Comparison of ENCODE assay signal across 14 mouse cellular contexts in the genomic region with DNA sequence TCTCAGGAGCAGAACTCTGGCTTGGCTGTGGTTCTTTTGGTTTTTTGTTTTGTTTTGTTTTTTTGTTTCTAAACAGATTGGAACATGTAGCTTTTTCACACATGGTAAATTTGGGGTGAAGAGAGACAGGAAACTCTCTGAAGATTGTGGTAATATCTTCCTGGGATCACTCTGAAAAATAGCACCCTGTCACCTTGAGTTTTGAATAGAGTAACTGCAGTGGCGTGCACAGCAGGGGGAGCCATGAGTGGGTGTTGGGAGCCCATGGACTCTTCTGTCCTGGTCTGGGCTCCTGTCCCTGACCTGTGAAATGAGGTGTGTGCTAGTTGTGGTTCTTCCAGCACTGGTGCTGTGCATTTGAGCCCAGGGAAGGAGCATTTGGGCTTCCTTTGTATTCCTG.
DNase-seq lines count a peak whose midpoint lies in the region; ATAC-seq and TF ChIP-seq lines count a peak whose summit lies in the region.
"Had no signal": no experiment of that assay in that cellular context is flagged by ENCODE, and none has a peak within 500 bp of the region (broad histone marks: within the 10 kb centered on the region; RNA-seq: fewer than 3 reads in every experiment).

No protein-coding gene starts in this region.

- no peaks in the 10 kb centered on the region for H3K4me1 ChIP-seq in kidney, adult 2 months (ENCODE audit: control insufficient read depth, insufficient read depth, low read length)
- H3K4me1 ChIP-seq in CH12.LX (ENCODE audit: control insufficient read depth in 1 of 2, insufficient read depth in 2 of 2): peaks cover 0 to 9% of the 10 kb centered on the region in 2 experiments; a peak in 2 of 4 replicates
- no peaks in the 10 kb centered on the region for H3K4me1 ChIP-seq in stomach, postnatal 0 days (replicated peaks; ENCODE audit: control insufficient read depth, insufficient read depth)
- H3K4me1 ChIP-seq: forebrain, embryonic 12.5 days; neural tube, embryonic 13.5 days had no signal

- no peak for TF ChIP-seq EP300 in CH12.LX (IDR thresholded peaks at IDR 0.05; ENCODE audit: low read length)
- TF ChIP-seq EP300 in stomach, postnatal 0 days (optimal IDR thresholded peaks at IDR 0.05): no peak

- TF ChIP-seq POLR2A in kidney, adult 2 months (IDR thresholded peaks at IDR 0.05; ENCODE audit: low read depth, low read length): no peak
- no peak for TF ChIP-seq POLR2A in CH12.LX (IDR thresholded peaks at IDR 0.05; ENCODE audit: low read depth, low read length)

- peak; percentile 42 for TF ChIP-seq RAD21 in CH12.LX (IDR thresholded peaks at IDR 0.05; ENCODE audit: low read depth, low read length)

- no peak overlapping the region for H3K27ac ChIP-seq in kidney, adult 2 months (ENCODE audit: insufficient read depth, low read depth, low read length)
- no peak overlapping the region for H3K27ac ChIP-seq in CH12.LX (ENCODE audit: insufficient read depth, low read depth)
- H3K27ac ChIP-seq in stomach, postnatal 0 days (replicated peaks): no peak overlapping the region
- H3K27ac ChIP-seq: forebrain, embryonic 12.5 days; hindbrain, embryonic 14.5 days; neural tube, embryonic 13.5 days had no signal

- no peak overlapping the region for H3K9ac ChIP-seq in CH12.LX (ENCODE audit: insufficient read depth, low read depth)
- no peak overlapping the region for H3K9ac ChIP-seq in stomach, postnatal 0 days (ENCODE audit: low read length)
- H3K9ac ChIP-seq: forebrain, embryonic 12.5 days; hindbrain, embryonic 14.5 days; neural tube, embryonic 13.5 days had no signal

- 83% methylated on average over 1 of the region's 1 CpGs for WGBS in kidney, adult 2 months
- 90% methylated on average over 1 of the region's 1 CpGs for WGBS in stomach, postnatal 0 days

- H3K79me2 ChIP-seq in CH12.LX (replicated peaks; ENCODE audit: control insufficient read depth, extremely low read depth, insufficient read depth, poor library complexity, severe bottlenecking): no peaks in the 10 kb centered on the region

- no peak overlapping the region for H3K4me2 ChIP-seq in CH12.LX (ENCODE audit: insufficient read depth, low read depth, poor library complexity, severe bottlenecking)
- no peak overlapping the region for H3K4me2 ChIP-seq in stomach, postnatal 0 days (replicated peaks; ENCODE audit: low read depth)
- H3K4me2 ChIP-seq: forebrain, embryonic 12.5 days; hindbrain, embryonic 14.5 days; neural tube, embryonic 13.5 days had no signal

- TF ChIP-seq CTCF in kidney, adult 2 months (conservative IDR thresholded peaks at IDR 0.05; ENCODE audit: insufficient read depth, insufficient read length, low read depth, low read length): 0 out of 2 replicates have a peak, but pooled peaks have one; percentile 6
- peak in 1 of 2 experiments; percentile 51; a peak in 2 of 4 replicates for TF ChIP-seq CTCF in CH12.LX (conservative IDR thresholded peaks at IDR 0.05 in 1 of 2, IDR thresholded peaks at IDR 0.05 in 1 of 2; ENCODE audit: low read depth in 2 of 2, low read length in 2 of 2)
- 0 out of 2 replicates have a peak, but pooled peaks have one; percentile 24 for TF ChIP-seq CTCF in stomach, postnatal 0 days (IDR thresholded peaks at IDR 0.05; ENCODE audit: low read depth)

- dilution Hi-C loops in CH12.LX (cut with MboI; ENCODE audit: extremely low pct_ligation_motif_present, extremely low pct_unique_long_range_greater_than_20kb, low sequenced_read_pairs): no loop called here

- no peaks in the 10 kb centered on the region for H3K9me3 ChIP-seq in CH12.LX (replicated peaks; ENCODE audit: low read length)
- H3K9me3 ChIP-seq in stomach, postnatal 0 days (ENCODE audit: control insufficient read depth, low read length): no peaks in the 10 kb centered on the region
- H3K9me3 ChIP-seq: forebrain, embryonic 12.5 days; neural tube, embryonic 13.5 days had no signal

- H3K27me3 ChIP-seq in kidney, adult 2 months (replicated peaks; ENCODE audit: control insufficient read depth, insufficient read depth, low read length): no peaks in the 10 kb centered on the region
- no peaks in the 10 kb centered on the region for H3K27me3 ChIP-seq in CH12.LX (replicated peaks)
- H3K27me3 ChIP-seq in stomach, postnatal 0 days (ENCODE audit: control insufficient read depth, insufficient read depth, low read length): no peaks in the 10 kb centered on the region
- H3K27me3 ChIP-seq: forebrain, embryonic 12.5 days; neural tube, embryonic 13.5 days had no signal

- no peaks in the 10 kb centered on the region for H3K36me3 ChIP-seq in kidney, adult 2 months (ENCODE audit: control insufficient read depth, insufficient read depth, low read length)
- no peaks in the 10 kb centered on the region for H3K36me3 ChIP-seq in CH12.LX (replicated peaks in 1 of 2; ENCODE audit: control insufficient read depth in 1 of 2, insufficient read depth in 1 of 2, low read length in 1 of 2)
- H3K36me3 ChIP-seq in stomach, postnatal 0 days (ENCODE audit: control insufficient read depth, insufficient read depth, low read length): no peaks in the 10 kb centered on the region
- H3K36me3 ChIP-seq: forebrain, embryonic 12.5 days; neural tube, embryonic 13.5 days had no signal

- DNase-seq in adrenal gland, adult (ENCODE audit: inconsistent age in 2 of 2, low spot score in 1 of 2): peak; percentile 31 to 74
- DNase-seq in adrenal gland, postnatal 25 days: no peak
- no peak for DNase-seq in kidney, adult 2 months
- no peak for DNase-seq in kidney, adult 9 months
- no peak for DNase-seq in CH12.LX (ENCODE audit: extremely low read depth)
- DNase-seq in stomach, postnatal 0 days (ENCODE audit: low spot score): no peak
- DNase-seq in spleen, postnatal 4 days (ENCODE audit: low spot score in 2 of 2): no peak
- no peak for DNase-seq in gastrocnemius, postnatal 25 days
- DNase-seq: cerebellum, postnatal 36 days; lung, postnatal 14 days; midbrain, embryonic 14.5 days had no signal

- no peak overlapping the region for H3K4me3 ChIP-seq in kidney, adult 2 months (ENCODE audit: insufficient read depth, low read depth, low read length)
- H3K4me3 ChIP-seq in CH12.LX (replicated peaks in 1 of 3; ENCODE audit: low read depth in 2 of 3, low read length in 2 of 3, poor library complexity in 1 of 3): no peak overlapping the region
- H3K4me3 ChIP-seq in stomach, postnatal 0 days (ENCODE audit: low read depth, low read length): no peak overlapping the region
- H3K4me3 ChIP-seq: forebrain, embryonic 12.5 days; neural tube, embryonic 13.5 days had no signal

- in situ Hi-C loops in CH12.LX (cut with MboI; ENCODE audit: low pct_ligation_motif_present, low pct_unique_long_range_greater_than_20kb, low sequenced_read_pairs): no loop called here

- no peak for ATAC-seq in stomach, postnatal 0 days (ENCODE audit: low FRiP score, low TSS enrichment)

TF ChIP-seq in CH12.LX, 34 proteins besides CTCF, POLR2A, EP300 and RAD21:
- TF ChIP-seq SMC3 (IDR thresholded peaks at IDR 0.05; ENCODE audit: low read depth, low read length) (peak; percentile 58), USF1 (IDR thresholded peaks at IDR 0.05; ENCODE audit: low read depth, low read length) (no peak)

Comparison
In these comparisons a context has a peak if more than half of its experiments do, and no peak if none do; other contexts are left out.
1. DNase-seq: peak in adrenal gland, adult (2 of 2); none in adrenal gland, postnatal 25 days (single experiment), kidney, adult 2 months (single experiment), kidney, adult 9 months (single experiment), CH12.LX (single experiment), stomach, postnatal 0 days (single experiment), spleen, postnatal 4 days (0 of 2) and gastrocnemius, postnatal 25 days (single experiment).